Mouse (Mus musculus) embryonic facial prominence, embryonic 10.5 days (tissue): ENCODE measurements at regions not wholly inside any gene's neighbourhood (a gene's known extent, or its start where the extent isn't known, plus 50 kb on each side); places are given as distances from the start of the nearest gene placed in this dataset.

Experiments used
- DNase-seq: peaks from one replicate; pipeline ENCODE4 v3.0.0-alpha.2; 2017; ENCODE audit warnings: low spot score
- H3K27ac ChIP-seq: fragments of 300-500 bp; sonication (generic); replicated peaks from 2 replicates; pipeline ENCODE4 v1.5.1; 2016; ENCODE audit warnings: mild to moderate bottlenecking
- H3K27me3 ChIP-seq: fragments of 300-500 bp; sonication (generic); replicated peaks from 2 replicates; pipeline ENCODE4 v1.6.1; 2016; ENCODE audit warnings: low read depth, mild to moderate bottlenecking; ENCODE audit not compliant: poor library complexity, severe bottlenecking
- H3K36me3 ChIP-seq: fragments of 300-500 bp; sonication (generic); replicated peaks from 2 replicates; pipeline ENCODE4 v1.6.1; 2016; ENCODE audit warnings: mild to moderate bottlenecking, moderate library complexity
- H3K4me1 ChIP-seq: fragments of 300-500 bp; sonication (generic); 2 replicates; pipeline ENCODE4 v1.6.1; 2016
- H3K4me3 ChIP-seq: fragments of 300-500 bp; sonication (generic); 2 replicates; pipeline ENCODE4 v1.5.1; 2016; ENCODE audit warnings: mild to moderate bottlenecking, moderate library complexity
- H3K9me3 ChIP-seq: fragments of 300-500 bp; sonication (generic); 2 replicates; pipeline ENCODE4 v1.6.1; 2016; ENCODE audit warnings: mild to moderate bottlenecking
- WGBS: fragments of 180-500 bp; shearing (Covaris S2); methylation state at CpG from one replicate; pipeline ENCODE4 v1.1.7; 2016; 5-methylcytosine and 5-hydroxymethylcytosine counted together

- Histone ChIP-seq H3K27ac (no peak overlapping the region), H3K9me3 (no peaks in the 10 kb centered on the region), H3K36me3 (no peaks in the 10 kb centered on the region), H3K27me3 (no peaks in the 10 kb centered on the region; the same call in 1 of the 2 replicates), H3K4me3 (0 out of 2 replicates have a peak overlapping the region, but pooled peaks have one; percentile 23), H3K4me1 (peaks cover 18% of the 10 kb centered on the region)
- DNase-seq, result no peak
- 59% methylated on average over 15 of the region's 15 CpGs for whole genome bisulfite sequencing
Measured at GRCm38 (mm10) chr15:36691002-36691652, 316.4 kb downstream of the Zfp706 start.

GRCm38 (mm10) chr15:36689881-36690280, 317.7 kb downstream of the Zfp706 start:
- DNase-seq, result no peak
- Histone ChIP-seq H3K27me3 (no peaks in the 10 kb centered on the region; the same call in 1 of the 2 replicates), H3K4me1 (peaks cover 18% of the 10 kb centered on the region), H3K4me3 (no peak overlapping the region), H3K9me3 (no peaks in the 10 kb centered on the region), H3K36me3 (no peaks in the 10 kb centered on the region), H3K27ac (no peak overlapping the region)
- 88% methylated on average over 7 of the region's 7 CpGs for WGBS

GRCm38 (mm10) chr15:36689301-36689700, 318.3 kb downstream of the Zfp706 start:
- H3K4me3 ChIP-seq, result no peak overlapping the region
- H3K27me3 ChIP-seq, result no peaks in the 10 kb centered on the region; the same call in 1 of the 2 replicates
- no peak overlapping the region for H3K27ac ChIP-seq
- H3K36me3 ChIP-seq, result no peaks in the 10 kb centered on the region
- peaks cover 18% of the 10 kb centered on the region for H3K4me1 ChIP-seq
- H3K9me3 ChIP-seq, result no peaks in the 10 kb centered on the region
- 71% methylated on average over 3 of the region's 3 CpGs for WGBS
- no peak for DNase-seq

GRCm38 (mm10) chr15:36688051-36688754, 319.4 kb downstream of the Zfp706 start:
- H3K27me3 ChIP-seq, result no peaks in the 10 kb centered on the region; the same call in 1 of the 2 replicates
- no peaks in the 10 kb centered on the region for H3K9me3 ChIP-seq
- H3K36me3 ChIP-seq, result no peaks in the 10 kb centered on the region
- no peak overlapping the region for H3K27ac ChIP-seq
- no peak for DNase-seq
- peaks cover 18% of the 10 kb centered on the region for H3K4me1 ChIP-seq
- H3K4me3 ChIP-seq, result peak overlapping the region; percentile 41
- WGBS, result 10% methylated on average over 17 of the region's 17 CpGs

- H3K36me3 ChIP-seq, result no peaks in the 10 kb centered on the region
- H3K4me3 ChIP-seq, result no peak overlapping the region
- no peak overlapping the region for H3K27ac ChIP-seq
- H3K9me3 ChIP-seq, result no peaks in the 10 kb centered on the region
- H3K27me3 ChIP-seq, result no peaks in the 10 kb centered on the region; the same call in 1 of the 2 replicates
- H3K4me1 ChIP-seq, result peaks cover 22% of the 10 kb centered on the region
- WGBS, result 81% methylated on average over 7 of the region's 7 CpGs
- DNase-seq, result no peak
Measured at GRCm38 (mm10) chr15:36684684-36685083, 322.9 kb downstream of the Zfp706 start.

GRCm38 (mm10) chr15:36682832-36683231, 324.7 kb downstream of the Zfp706 start:
- Histone ChIP-seq H3K27ac (no peak overlapping the region), H3K36me3 (no peaks in the 10 kb centered on the region), H3K9me3 (no peaks in the 10 kb centered on the region), H3K27me3 (no peaks in the 10 kb centered on the region), H3K4me3 (no peak overlapping the region), H3K4me1 (peaks cover 11% of the 10 kb centered on the region)
- DNase-seq, result no peak
- WGBS, result 66% methylated on average over 6 of the region's 6 CpGs

- Histone ChIP-seq H3K27ac (no peak overlapping the region), H3K4me1 (peaks cover 9% of the 10 kb centered on the region), H3K9me3 (no peaks in the 10 kb centered on the region), H3K27me3 (no peaks in the 10 kb centered on the region), H3K4me3 (no peak overlapping the region), H3K36me3 (no peaks in the 10 kb centered on the region)
- WGBS, result 49% methylated on average over 5 of the region's 5 CpGs
- no peak for DNase-seq
Measured at GRCm38 (mm10) chr15:36682159-36682558, 325.4 kb downstream of the Zfp706 start.

- Histone ChIP-seq H3K9me3 (no peaks in the 10 kb centered on the region), H3K36me3 (no peaks in the 10 kb centered on the region), H3K27ac (no peak overlapping the region), H3K4me1 (peaks cover 9% of the 10 kb centered on the region), H3K4me3 (no peak overlapping the region), H3K27me3 (no peaks in the 10 kb centered on the region)
- DNase-seq, result no peak
- WGBS, result 88% methylated on average over 11 of the region's 11 CpGs
Measured at GRCm38 (mm10) chr15:36680361-36681140, 327.0 kb downstream of the Zfp706 start.

GRCm38 (mm10) chr15:36679577-36679976, 328.0 kb downstream of the Zfp706 start:
- no peak overlapping the region for H3K4me3 ChIP-seq
- no peaks in the 10 kb centered on the region for H3K27me3 ChIP-seq
- peaks cover 9% of the 10 kb centered on the region for H3K4me1 ChIP-seq
- H3K27ac ChIP-seq, result no peak overlapping the region
- 86% methylated on average over 13 of the region's 13 CpGs for WGBS
- no peaks in the 10 kb centered on the region for H3K36me3 ChIP-seq
- DNase-seq, result no peak
- no peaks in the 10 kb centered on the region for H3K9me3 ChIP-seq

GRCm38 (mm10) chr15:36669748-36670147, 337.8 kb downstream of the Zfp706 start:
- 23% methylated on average over 12 of the region's 12 CpGs for WGBS
- no peak for DNase-seq
- no peaks in the 10 kb centered on the region for H3K36me3 ChIP-seq
- peaks cover 8% of the 10 kb centered on the region for H3K4me1 ChIP-seq
- peak overlapping the region; percentile 34 for H3K4me3 ChIP-seq
- no peaks in the 10 kb centered on the region for H3K27me3 ChIP-seq
- no peaks in the 10 kb centered on the region for H3K9me3 ChIP-seq
- 0 out of 2 replicates have a peak overlapping the region, but pooled peaks have one; percentile 48 for H3K27ac ChIP-seq

- Histone ChIP-seq H3K4me1 (peaks cover 8% of the 10 kb centered on the region), H3K36me3 (no peaks in the 10 kb centered on the region), H3K9me3 (no peaks in the 10 kb centered on the region), H3K4me3 (no peak overlapping the region), H3K27me3 (no peaks in the 10 kb centered on the region), H3K27ac (no peak overlapping the region)
- no peak for DNase-seq
- 63% methylated on average over 3 of the region's 3 CpGs for WGBS
Measured at GRCm38 (mm10) chr15:36666566-36666965, 341.0 kb downstream of the Zfp706 start.

GRCm38 (mm10) chr15:36664391-36664790, 343.2 kb downstream of the Zfp706 start:
- WGBS, result 71% methylated on average over 6 of the region's 6 CpGs
- Histone ChIP-seq H3K9me3 (no peaks in the 10 kb centered on the region), H3K27ac (no peak overlapping the region), H3K4me1 (peaks cover under 1% of the 10 kb centered on the region), H3K36me3 (no peaks in the 10 kb centered on the region), H3K27me3 (no peaks in the 10 kb centered on the region), H3K4me3 (no peak overlapping the region)
- no peak for DNase-seq
